Mouse (Mus musculus): ENCODE results near the gene Vav3.
"Not testable (repeated sequence)": the region's sequence is repeated elsewhere in the genome, so short reads cannot be mapped to it uniquely, and the experiment has no call there.

Vav3 gene

DNA sequence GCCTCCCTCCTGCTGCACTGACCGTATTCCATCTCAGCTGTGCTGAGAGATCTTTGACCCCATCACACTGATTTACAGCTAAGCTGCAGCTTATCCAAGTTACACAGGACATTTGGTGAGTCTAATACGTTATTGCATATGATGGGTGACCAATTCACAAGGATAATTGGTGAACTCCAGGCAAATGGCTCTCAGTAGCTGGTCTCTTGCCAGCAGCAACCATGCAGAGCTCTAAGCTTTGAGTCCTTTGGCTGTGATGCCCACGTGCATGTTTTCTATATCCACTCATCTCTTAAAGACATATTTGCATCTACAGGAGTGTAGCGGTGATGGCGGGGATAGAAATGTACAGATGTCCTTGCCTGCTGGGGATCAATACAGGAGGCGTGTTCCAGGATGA lies 99.5 kb downstream of the Vav3 start:
- DNase-seq (ENCODE audit: low read depth, low spot score) = no peak

DNA sequence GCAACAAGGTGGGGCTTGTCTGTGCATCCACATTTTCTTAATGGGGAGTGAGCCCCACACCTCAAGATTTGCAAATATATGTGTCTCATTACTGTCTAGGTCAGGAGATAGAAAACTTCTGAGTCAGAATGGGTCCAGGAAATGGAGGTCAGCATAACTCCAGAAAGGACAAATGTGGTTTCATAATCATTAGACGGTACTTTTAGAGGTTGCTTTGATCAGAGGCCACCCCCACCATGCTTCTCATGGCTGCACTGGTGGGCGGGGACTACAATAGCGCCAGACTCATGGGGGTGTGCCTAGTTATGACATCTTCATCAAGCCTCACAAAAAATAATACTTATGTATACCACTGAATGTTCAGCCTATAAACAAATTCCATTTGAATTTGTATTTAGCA lies 103.6 kb downstream of the Vav3 start:
- no peak for DNase-seq (ENCODE audit: low read depth, low spot score)

DNA sequence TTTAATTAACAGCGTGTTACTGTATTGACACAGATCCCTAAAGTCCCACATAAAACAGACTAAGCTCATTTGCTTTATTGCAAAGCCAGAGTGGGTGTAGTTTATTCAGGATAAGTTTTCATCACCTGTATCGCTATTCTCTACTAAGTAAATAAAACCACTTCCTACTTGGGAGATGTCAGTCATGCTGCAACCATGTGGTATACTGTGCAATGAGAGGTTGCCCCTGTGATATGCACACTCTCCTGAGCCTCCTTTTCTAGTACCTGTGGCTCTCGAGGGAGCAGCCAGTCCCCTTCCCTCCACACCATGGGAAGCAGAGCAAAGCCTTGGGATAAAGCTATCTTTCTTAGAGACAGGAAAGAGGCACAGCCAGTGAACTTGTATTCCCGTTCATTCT lies 106.5 kb downstream of the Vav3 start:
- no peak for DNase-seq (ENCODE audit: low read depth, low spot score)

DNA sequence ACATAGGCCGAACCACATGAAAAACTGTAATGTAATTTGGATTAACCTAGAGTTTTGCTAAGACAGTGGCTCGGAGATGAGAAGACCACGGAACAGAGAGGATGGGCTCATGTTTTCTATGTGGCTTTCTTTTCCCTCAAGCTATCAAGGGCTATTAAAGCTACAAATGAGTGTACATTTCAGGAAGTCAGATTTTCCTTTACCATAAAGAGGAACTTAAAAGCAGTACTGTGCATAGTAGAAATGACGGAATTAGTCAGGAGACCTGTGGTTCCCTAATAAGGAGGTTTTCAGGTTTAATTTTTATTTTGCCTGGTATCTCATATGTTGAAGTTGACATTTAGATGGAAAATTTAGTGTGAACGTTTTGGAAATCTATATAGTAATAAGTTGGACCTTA lies 107.8 kb downstream of the Vav3 start:
- not testable (repeated sequence) for DNase-seq (ENCODE audit: low read depth, low spot score)

- DNase-seq (ENCODE audit: low read depth, low spot score) = no peak
Measured at GRCm38 (mm10) chr3:109451966-109452365, 111.5 kb downstream of the Vav3 start.

DNA sequence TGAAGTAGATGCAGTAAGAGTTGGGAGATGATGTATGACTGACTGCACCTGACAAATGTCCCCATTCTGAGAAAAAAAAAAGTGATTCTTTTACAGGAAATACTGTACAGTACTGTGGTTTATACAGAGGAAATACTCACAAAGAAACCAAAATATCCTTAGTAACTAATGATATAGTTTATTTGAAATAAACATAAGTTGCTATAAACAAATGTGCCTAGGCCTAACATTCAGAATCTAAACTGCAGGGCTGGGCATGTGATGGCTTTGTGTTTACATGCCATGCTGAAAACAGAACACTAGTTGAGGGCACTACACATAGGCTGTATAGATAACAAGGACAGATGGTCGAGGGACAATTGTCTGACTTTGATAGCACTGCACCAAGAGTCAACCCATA lies 114.2 kb downstream of the Vav3 start:
- no peak for DNase-seq (ENCODE audit: low read depth, low spot score)

GRCm38 (mm10) chr3:109456340-109456739 lies 115.9 kb downstream of the Vav3 start:
- no peak for DNase-seq (ENCODE audit: low read depth, low spot score)

DNA sequence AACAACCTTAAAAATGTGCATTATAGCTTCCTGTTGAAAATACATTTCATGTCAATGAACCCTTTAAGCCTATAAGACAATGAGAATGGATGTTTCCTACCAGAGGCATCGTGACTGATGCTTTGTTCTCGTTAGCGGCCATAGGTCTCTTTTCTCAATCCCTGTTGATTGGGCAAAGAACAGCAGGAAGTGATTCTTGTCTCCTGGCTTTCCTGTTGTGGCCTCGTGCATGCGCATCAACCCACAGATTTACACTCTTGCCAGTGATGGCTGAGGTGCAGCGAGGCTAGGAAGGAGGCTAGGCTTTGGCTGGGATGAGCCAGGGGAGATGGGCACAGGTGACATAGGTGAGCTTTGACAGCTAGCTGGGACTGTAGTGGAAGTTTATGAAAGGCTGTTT lies 123.2 kb downstream of the Vav3 start:
- no peak for DNase-seq (ENCODE audit: low read depth, low spot score)

- no peak for DNase-seq (ENCODE audit: low read depth, low spot score)
Measured at GRCm38 (mm10) chr3:109464600-109464999, 124.1 kb downstream of the Vav3 start.

DNA sequence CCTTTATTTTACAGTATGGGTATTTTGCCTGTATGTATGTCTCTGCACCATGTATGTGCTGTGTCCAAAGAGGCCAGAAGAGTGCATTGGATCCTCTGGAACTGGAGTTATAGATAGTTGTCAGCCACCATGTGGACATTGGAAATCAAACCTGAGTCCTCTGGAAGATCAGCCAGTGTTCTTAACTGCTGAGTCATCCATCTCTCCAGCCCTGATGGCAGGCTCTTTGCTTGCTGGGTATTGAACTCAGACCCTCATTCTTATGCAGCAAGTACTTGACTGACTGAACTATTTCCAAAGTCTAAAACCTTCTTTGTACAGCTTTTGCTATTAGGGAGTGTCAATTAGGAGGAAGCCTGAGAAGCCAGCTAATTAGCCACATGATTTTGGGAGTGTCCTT lies 126.1 kb downstream of the Vav3 start:
- no peak for DNase-seq (ENCODE audit: low read depth, low spot score)

GRCm38 (mm10) chr3:109467288-109467687 lies 126.8 kb downstream of the Vav3 start:
- DNase-seq (ENCODE audit: low read depth, low spot score) = no peak

- no peak for DNase-seq (ENCODE audit: low read depth, low spot score)
Measured at GRCm38 (mm10) chr3:109469465-109469864, 129.0 kb downstream of the Vav3 start.

- no peak for DNase-seq (ENCODE audit: low read depth, low spot score)
Measured at GRCm38 (mm10) chr3:109470651-109471255, 130.3 kb downstream of the Vav3 start.

DNA sequence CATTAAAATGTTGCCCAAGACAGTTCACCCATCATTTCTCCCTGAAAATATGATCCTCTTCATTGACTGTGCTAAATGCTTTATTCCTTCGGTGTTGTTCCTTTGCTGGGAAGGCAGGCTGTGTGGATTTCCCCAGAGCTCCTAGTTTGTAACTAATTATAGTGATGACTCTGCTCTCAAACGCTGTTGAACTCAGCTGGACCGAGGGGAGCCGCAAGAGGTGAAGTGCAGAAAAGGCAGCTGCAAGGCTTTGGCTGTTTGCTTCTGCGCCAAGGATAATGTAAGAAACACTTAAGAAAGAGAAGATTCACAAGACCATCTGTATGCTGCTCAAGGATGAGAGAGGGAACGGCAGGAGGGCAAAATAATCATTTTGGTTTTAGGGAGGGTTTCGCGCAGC lies 136.1 kb downstream of the Vav3 start:
- no peak for DNase-seq (ENCODE audit: low read depth, low spot score)

DNA sequence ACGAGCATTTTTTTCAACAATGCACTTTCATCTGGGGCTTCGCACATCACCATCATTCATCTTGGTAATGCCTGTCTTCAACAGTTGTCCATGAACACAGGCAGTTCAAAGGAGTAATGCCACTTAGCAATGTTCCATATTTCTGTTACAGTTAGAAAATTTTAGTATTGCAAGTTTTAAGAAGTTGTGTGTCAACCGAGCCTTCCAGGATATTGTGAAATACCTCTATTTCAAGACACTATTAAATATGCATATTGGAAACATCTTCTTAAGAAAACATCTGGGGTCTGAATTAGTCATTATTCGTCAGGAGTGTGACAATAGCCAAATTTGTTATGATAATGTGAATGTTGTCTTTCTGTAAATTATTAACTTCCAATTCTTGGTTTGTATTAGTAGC lies 137.8 kb downstream of the Vav3 start:
- DNase-seq (ENCODE audit: low read depth, low spot score) = no peak

DNA sequence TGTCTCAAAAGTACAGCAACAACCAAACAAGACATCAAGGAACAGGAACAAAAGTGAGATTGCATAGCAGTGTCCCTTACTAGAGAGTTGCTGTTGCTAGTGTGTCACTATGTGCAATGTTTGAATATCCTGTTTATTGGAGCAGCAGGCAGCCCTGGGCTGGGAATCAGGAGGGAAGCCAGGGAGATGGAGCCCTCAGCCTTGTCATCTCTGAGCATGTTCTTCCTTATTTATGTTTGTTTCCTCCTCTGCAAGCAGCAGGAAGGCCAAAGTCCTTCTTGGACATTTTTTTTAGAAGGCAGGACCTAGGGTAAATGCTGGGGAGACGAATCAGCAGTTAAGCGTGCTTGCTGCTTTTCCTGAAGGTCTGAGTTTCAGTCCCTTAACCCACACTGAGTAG lies 140.2 kb downstream of the Vav3 start:
- DNase-seq (ENCODE audit: low read depth, low spot score) = no peak

DNA sequence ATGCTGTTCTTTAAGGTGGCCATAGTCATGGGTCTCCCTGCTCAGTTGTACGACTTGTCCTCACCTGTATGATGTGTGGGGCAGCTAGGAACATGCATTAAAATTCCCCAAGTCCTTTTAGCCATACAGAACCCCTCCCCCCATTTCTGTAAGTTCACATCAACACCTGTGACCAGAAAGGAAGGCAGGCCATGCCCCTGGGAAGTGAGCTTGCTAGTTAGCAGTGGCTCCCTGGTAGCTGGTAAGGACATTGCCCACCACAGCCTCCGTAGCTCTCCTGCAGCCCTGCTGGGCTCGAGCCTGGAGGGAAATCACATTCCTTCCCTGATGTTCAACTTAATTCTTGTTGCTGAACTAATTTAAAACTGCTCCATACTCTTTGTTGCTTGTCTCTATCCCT lies 146.3 kb downstream of the Vav3 start:
- DNase-seq (ENCODE audit: low read depth, low spot score) = no peak

GRCm38 (mm10) chr3:109487823-109488222 lies 147.4 kb downstream of the Vav3 start:
- DNase-seq (ENCODE audit: low read depth, low spot score) = no peak

DNA sequence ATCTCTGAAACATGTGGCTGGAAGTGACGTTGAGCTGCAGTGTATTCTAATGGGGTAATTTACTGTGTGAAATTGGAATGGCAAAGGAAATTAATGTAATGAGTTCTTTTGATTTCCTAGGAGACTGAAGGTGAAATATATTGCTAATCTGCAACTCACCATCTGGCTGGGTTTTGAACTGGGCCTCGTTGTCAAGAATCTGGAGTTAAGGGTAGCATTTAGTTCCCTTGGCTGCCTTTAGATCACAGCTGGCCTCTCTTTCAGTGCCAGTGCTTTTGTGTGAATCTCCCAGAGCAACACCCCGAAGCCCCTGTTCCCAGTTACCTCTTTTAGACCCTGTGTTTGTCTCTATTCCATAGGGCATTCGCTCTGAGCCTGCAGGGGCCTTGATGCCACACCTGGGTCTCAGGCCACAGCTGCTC lies 148.3 kb downstream of the Vav3 start:
- no peak for DNase-seq (ENCODE audit: low read depth, low spot score)

GRCm38 (mm10) chr3:109490561-109491296 lies 150.3 kb downstream of the Vav3 start:
- no peak for DNase-seq (ENCODE audit: low read depth, low spot score)

GRCm38 (mm10) chr3:109491568-109491967 lies 151.1 kb downstream of the Vav3 start:
- peak; percentile 46 for DNase-seq (ENCODE audit: low read depth, low spot score)

- no peak for DNase-seq (ENCODE audit: low read depth, low spot score)
Measured at GRCm38 (mm10) chr3:109496461-109496860, 156.0 kb downstream of the Vav3 start.

- no peak for DNase-seq (ENCODE audit: low read depth, low spot score)
Measured at GRCm38 (mm10) chr3:109497074-109497473, 156.6 kb downstream of the Vav3 start.
